Mouse (Mus musculus) lung, embryonic 14.5 days (tissue): ENCODE data around the gene Gm28305. TPM values are rescaled to one million over a fixed set of nuclear protein-coding genes. Genes with fewer than 3 reads are reported as not detected.
A peak's percentile ranks its signal among the peaks of the same experiment; 100 is the strongest.

Experiments used
- ATAC-seq: fragments of 200-750 bp; cut with Nextera tagmentation; 2 replicates; pipeline ENCODE4 v1.8.0; 2017; ENCODE audit warnings: mild to moderate bottlenecking, moderate TSS enrichment, moderate library complexity; ENCODE audit not compliant: insufficient read depth
- DNase-seq: peaks from one replicate; pipeline ENCODE4 v3.0.0-alpha.2; 2015
- H3K27ac ChIP-seq: fragments of 300-500 bp; sonication (generic); 2 replicates; pipeline ENCODE4 v1.5.1; 2014; ENCODE audit warnings: low read depth, mild to moderate bottlenecking, moderate library complexity
- H3K27me3 ChIP-seq: fragments of 300-500 bp; sonication (generic); 2 replicates; pipeline ENCODE4 v1.6.1; 2014; ENCODE audit warnings: low read length, control low read depth; ENCODE audit not compliant: insufficient read depth
- H3K36me3 ChIP-seq: fragments of 300-500 bp; sonication (generic); 2 replicates; pipeline ENCODE4 v1.6.1; 2014; ENCODE audit warnings: control low read depth; ENCODE audit not compliant: insufficient read depth
- H3K4me1 ChIP-seq: fragments of 300-500 bp; sonication (generic); 2 replicates; pipeline ENCODE4 v1.6.1; 2014; ENCODE audit warnings: antibody characterized with exemption, control low read depth; ENCODE audit not compliant: insufficient read depth
- H3K4me2 ChIP-seq: fragments of 300-500 bp; sonication (generic); 2 replicates; pipeline ENCODE4 v1.6.1; 2014; ENCODE audit warnings: mild to moderate bottlenecking
- H3K4me3 ChIP-seq: fragments of 300-500 bp; sonication (generic); 2 replicates; pipeline ENCODE4 v1.5.1; 2014; ENCODE audit warnings: low read depth, low read length
- H3K9ac ChIP-seq: fragments of 300-500 bp; sonication (generic); 2 replicates; pipeline ENCODE4 v1.6.1; 2014
- H3K9me3 ChIP-seq: fragments of 300-500 bp; sonication (generic); 2 replicates; pipeline ENCODE4 v1.6.1; 2016; ENCODE audit warnings: low read depth, low read length, control low read depth
- CTCF ChIP-seq: IDR thresholded peaks from 2 replicates; pipeline ENCODE4 v1.5.1; 2016; ENCODE audit warnings: antibody characterized with exemption, low read depth
- WGBS: fragments of 180-500 bp; shearing (Covaris S2); extraction: QIAGEN DNeasy Blood & Tissue Kit; methylation state at CpG from one replicate; pipeline ENCODE4 v1.1.7; 2014; 5-methylcytosine and 5-hydroxymethylcytosine counted together
- polyA plus RNA-seq: library from polyadenylated mRNA; unstranded; fragments of >200 nt; fragmentation: Nextera tagmentation; extraction: Ambion mirVana; gene quantifications from 2 replicates; pipeline ENCODE4 v1.2.1, GENCODE M21; 2014

The Gm28305 gene
- polyA plus RNA-seq, 1 experiment from 2014 or later: not detected

DNA sequence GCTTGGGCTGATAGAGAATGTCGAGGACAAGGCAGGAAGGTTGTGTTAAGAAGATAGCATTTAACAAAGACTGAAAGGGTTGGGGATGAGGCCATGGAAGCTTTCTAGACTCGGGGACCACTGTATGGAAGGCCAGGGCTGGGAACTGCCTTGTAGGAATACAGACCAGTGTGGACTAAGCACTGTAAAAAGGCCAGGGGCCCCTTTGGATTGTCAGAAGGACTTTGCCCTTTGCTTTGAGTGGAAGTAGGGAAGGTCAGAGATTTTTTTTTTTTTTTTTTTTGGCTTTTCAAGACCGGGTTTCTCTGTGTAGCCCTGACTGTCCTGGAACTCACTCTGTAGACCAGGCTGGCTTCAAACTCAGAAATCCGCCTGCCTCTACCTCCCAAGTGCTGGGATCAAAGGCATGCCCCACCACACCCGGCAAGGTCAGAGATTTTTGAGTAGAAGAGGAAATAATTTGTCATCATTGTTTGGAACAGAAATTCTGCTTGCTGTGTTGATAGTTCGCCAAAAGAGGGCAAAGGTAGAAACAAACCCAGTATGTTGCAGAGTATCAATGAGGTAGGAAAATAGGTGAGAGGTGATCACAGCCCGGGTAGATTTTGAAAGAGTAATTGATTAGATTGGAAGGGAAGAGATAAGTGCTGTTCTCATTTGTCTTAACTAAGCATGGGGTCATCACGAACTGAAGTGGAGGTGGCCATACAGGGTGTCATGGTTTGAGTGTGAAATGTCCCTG, 30.6 kb downstream of the Gm28305 start:
- H3K4me2 ChIP-seq: no peak overlapping the region
- DNase-seq (no peak), ATAC-seq (no peak)
- H3K36me3 ChIP-seq: no peaks in the 10 kb centered on the region
- H3K4me3 ChIP-seq: no peak overlapping the region
- no peaks in the 10 kb centered on the region for H3K9me3 ChIP-seq
- H3K9ac ChIP-seq: no peak overlapping the region
- WGBS: 66% methylated on average over 8 of the region's 8 CpGs
- H3K4me1 ChIP-seq: no peaks in the 10 kb centered on the region
- no peak for TF ChIP-seq CTCF
- no peaks in the 10 kb centered on the region for H3K27me3 ChIP-seq
- H3K27ac ChIP-seq: no peak overlapping the region

DNA sequence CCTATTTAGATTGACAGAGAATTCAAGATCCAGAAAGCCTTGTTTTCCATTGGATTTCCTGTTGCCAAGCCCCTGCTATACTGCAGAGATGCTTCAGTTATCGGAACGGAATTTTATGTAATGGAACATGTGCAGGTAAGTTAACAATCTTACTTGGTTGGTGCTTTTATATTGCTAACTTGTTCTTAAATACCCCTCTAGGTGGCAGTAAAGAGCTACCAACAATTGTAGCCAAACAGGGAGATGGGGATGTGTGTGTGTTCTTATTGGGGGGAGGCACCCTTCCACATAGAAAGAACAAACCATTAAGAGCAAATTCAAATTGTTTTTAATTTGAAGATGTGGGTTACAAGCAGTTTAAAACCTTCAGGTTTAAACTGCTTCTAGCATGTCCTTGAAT, 35.3 kb downstream of the Gm28305 start:
- no peak overlapping the region for H3K9ac ChIP-seq
- H3K9me3 ChIP-seq: no peaks in the 10 kb centered on the region
- peak; percentile 59 for TF ChIP-seq CTCF
- H3K36me3 ChIP-seq: no peaks in the 10 kb centered on the region
- ATAC-seq (no peak), DNase-seq (peak; percentile 57)
- whole genome bisulfite sequencing: 69% methylated on average over 2 of the region's 2 CpGs
- H3K27ac ChIP-seq: no peak overlapping the region
- no peaks in the 10 kb centered on the region for H3K27me3 ChIP-seq
- H3K4me3 ChIP-seq: no peak overlapping the region
- no peaks in the 10 kb centered on the region for H3K4me1 ChIP-seq
- H3K4me2 ChIP-seq: no peak overlapping the region

DNA sequence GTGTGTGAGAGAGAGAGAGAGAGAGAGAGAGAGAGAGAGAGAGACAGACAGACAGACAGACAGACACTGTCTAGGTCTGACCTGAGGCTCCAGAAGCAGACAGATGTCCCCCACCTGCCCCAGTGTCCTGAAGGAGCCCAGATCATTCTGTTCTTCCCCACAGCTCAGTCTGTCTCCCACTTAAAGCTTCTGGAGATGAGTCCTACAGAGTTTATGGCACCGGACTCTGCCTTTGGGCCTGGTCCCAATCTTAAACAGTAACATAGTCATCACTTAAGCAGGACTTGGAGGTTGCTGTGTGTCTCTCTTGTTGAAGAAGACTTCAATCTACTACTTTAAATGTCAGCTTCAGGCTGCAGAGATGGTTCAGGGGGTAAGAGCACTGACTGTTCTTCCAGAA, 38.3 kb downstream of the Gm28305 start:
- DNase-seq (no peak), ATAC-seq (no peak)
- H3K4me1 ChIP-seq: no peaks in the 10 kb centered on the region
- H3K4me3 ChIP-seq: no peak overlapping the region
- no peaks in the 10 kb centered on the region for H3K36me3 ChIP-seq
- no peak for TF ChIP-seq CTCF
- H3K4me2 ChIP-seq: no peak overlapping the region
- no peak overlapping the region for H3K27ac ChIP-seq
- 95% methylated on average over 1 of the region's 1 CpGs for WGBS
- H3K27me3 ChIP-seq: no peaks in the 10 kb centered on the region
- no peak overlapping the region for H3K9ac ChIP-seq
- no peaks in the 10 kb centered on the region for H3K9me3 ChIP-seq

DNA sequence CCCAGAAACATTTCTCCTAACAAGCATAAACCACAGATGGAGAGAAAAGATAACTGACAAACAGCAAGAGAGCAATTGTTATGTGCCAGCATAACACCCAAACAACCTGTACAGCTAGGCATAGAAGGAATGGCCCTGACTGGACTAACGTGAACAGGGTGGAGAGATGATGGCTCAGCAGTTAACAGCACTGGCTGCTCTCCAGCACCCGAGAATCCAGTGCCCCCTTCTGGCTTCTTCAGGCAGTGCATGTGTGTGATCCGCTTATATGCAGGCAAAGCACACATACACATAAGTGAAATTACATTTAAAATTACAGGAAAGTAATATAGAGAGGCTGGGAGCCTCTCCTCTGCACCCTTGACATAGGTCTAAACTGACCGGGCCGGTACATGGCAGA, 38.9 kb downstream of the Gm28305 start:
- Histone ChIP-seq H3K4me3 (no peak overlapping the region), H3K4me1 (no peaks in the 10 kb centered on the region), H3K27ac (no peak overlapping the region), H3K9ac (no peak overlapping the region), H3K4me2 (no peak overlapping the region), H3K27me3 (no peaks in the 10 kb centered on the region), H3K9me3 (no peaks in the 10 kb centered on the region), H3K36me3 (no peaks in the 10 kb centered on the region)
- peak; percentile 67 for TF ChIP-seq CTCF
- 37% methylated on average over 5 of the region's 5 CpGs for WGBS
- DNase-seq (peak; percentile 76), ATAC-seq (no peak)

DNA sequence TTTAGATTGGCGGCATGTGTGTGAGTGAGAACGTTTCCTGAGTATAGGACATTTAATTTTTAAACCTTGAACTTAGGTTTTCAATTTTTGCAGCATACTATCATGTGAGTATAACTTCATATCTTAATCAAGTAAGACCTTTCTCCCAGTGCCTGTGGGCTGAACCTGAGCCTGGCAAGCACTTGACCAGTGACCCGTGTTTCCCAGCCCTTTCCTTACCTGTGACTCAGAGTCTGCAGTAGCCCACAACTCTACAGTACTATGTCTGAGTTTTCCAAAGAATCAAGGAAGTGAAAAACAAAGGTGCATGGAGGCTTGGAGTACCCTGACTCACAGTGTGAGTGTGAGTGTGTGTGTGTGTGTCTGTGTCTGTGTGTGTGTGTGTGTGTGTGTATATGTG, 39.6 kb downstream of the Gm28305 start:
- no peak for DNase-seq
- Histone ChIP-seq H3K27ac (no peak overlapping the region), H3K4me3 (no peak overlapping the region), H3K36me3 (no peaks in the 10 kb centered on the region), H3K9me3 (no peaks in the 10 kb centered on the region), H3K4me2 (no peak overlapping the region), H3K27me3 (no peaks in the 10 kb centered on the region), H3K4me1 (no peaks in the 10 kb centered on the region), H3K9ac (no peak overlapping the region)
- 81% methylated on average over 3 of the region's 3 CpGs for WGBS
- no peak for ATAC-seq
- TF ChIP-seq CTCF: no peak

DNA sequence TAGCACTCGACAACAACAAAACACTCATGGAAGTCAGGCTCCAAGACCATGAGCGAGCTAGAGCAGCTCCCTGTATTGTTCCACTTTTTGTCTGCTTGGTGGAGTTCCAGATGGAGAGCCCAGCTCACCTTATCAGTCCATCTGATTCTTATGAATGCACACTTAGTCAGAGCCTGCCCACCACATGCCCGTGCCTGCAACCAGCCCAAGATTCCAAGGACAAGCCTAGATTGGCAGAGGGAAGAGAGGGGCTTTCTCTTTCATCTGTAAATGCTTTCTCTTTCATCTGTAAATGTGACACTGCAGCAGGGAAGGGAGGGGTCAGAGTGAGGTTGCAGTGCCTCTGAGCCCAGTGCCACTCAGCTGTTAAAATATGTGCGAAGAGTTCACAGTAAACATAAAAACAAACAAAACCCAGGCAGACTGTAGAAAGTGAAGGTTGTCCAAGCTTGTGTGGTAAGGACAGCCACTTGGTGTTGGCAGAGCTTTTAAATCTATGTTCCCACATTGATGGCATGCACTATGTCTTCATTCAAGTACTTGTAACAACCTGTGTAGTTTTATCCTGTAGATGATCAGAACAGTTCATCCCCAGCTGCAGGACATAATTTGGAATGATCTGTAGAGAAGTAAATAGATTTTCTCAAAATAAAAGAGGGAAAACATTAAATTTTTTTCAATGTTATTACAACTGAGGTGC, 45.4 kb downstream of the Gm28305 start:
- H3K27me3 ChIP-seq: no peaks in the 10 kb centered on the region
- H3K4me2 ChIP-seq: no peak overlapping the region
- WGBS: 48% methylated on average over 4 of the region's 4 CpGs
- H3K9me3 ChIP-seq: no peaks in the 10 kb centered on the region
- H3K36me3 ChIP-seq: no peaks in the 10 kb centered on the region
- TF ChIP-seq CTCF: no peak
- DNase-seq (no peak), ATAC-seq (no peak)
- no peak overlapping the region for H3K9ac ChIP-seq
- H3K27ac ChIP-seq: no peak overlapping the region
- no peak overlapping the region for H3K4me3 ChIP-seq
- no peaks in the 10 kb centered on the region for H3K4me1 ChIP-seq

DNA sequence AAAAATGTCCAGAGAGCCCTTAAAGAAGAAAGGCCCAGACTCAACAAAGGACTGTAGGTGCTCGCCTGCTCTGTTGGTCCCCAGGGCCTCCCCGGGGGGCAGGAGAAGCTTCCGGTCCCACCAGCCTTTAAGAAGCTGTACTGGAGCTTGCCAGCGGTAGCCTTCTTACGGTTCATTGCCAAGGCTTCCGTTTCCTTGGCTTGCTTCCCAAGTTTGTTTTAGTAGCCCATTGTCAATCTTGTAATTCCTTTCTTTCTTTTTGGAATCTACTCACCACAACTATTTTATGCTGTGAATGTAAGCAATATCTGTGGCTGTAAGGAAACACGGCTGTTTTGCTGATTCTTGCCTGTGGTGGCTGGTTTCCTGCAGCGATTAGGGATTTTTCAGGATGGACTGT, 48.1 kb downstream of the Gm28305 start:
- no peaks in the 10 kb centered on the region for H3K9me3 ChIP-seq
- H3K4me3 ChIP-seq: no peak overlapping the region
- H3K4me1 ChIP-seq: no peaks in the 10 kb centered on the region
- H3K4me2 ChIP-seq: 0 out of 2 replicates have a peak overlapping the region, but pooled peaks have one; percentile 12
- WGBS: 51% methylated on average over 8 of the region's 8 CpGs
- no peak overlapping the region for H3K9ac ChIP-seq
- no peak for TF ChIP-seq CTCF
- no peaks in the 10 kb centered on the region for H3K27me3 ChIP-seq
- no peaks in the 10 kb centered on the region for H3K36me3 ChIP-seq
- peak overlapping the region; percentile 74 for H3K27ac ChIP-seq
- ATAC-seq (peak; percentile 49; the same call in 1 of the 2 replicates), DNase-seq (peak; percentile 78)
